Mouse (Mus musculus) kidney, postnatal 10 days (tissue): Measurements from ENCODE around the gene Zfp689.

Experiments
- DNase-seq: peaks from one replicate; pipeline ENCODE4 v3.0.0; 2021; ENCODE audit warnings: mixed read lengths

The Zfp689 gene

DNA sequence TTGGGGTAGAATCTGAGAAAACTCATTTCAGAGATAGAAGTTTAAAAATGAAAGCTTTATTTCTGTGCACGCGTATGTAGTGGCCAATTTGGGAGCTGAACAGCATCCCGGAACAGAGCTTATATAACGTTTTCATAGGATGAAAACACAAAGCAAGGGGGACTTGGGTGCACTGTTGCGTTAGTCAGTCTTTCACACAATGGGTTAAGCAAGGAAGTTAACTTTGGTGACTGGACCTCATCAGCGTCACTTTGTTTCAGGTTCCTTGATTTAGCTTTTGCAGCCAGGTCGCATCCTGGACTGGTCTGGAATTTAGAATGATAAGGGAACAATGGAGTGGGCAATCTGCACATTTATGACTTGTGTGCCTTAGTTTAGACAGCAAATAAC is 55.0 kb downstream of the Zfp689 start:
- DNase-seq: no peak

DNA sequence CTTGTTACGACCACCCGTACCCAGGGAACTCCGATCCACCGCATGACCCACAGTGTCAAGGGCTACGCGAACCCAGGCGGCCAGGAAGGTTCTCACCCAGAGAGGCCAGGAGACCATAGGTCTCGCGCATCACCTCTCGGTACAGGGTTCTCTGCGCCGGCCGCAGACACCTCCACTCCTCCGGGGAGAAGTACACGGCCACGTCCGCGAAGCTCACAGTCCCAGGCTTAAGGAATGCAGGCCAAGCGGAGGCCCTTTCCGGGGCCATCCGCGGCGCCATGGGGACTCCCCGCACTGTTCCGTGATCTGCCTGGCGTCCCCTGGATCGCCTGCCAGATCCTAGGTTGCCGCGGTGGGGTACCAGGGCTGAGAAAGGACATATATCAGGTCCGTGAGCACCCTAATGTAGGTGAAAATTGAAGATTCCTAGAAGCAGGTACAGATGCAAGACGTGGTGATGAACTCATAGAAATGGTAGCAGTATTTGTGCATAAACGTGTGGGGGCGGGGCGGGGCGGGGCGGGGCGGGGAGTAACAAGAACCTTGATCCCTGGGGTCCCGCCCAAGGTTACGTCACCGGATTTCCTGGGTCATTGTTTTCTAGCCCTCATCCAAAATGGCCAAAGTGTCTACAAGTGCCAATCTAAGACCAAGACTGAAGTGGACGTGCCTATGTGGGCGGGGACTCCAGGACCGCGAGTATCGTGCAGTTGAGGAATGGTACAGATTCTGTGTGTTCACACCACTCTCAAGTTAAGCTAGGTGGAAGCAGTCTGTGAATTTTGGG is 55.6 kb downstream of the Zfp689 start, which contains the start of gene E430018J23Rik:
E430018J23Rik (minus strand) TSS at position 473 of the 787 bp plus-strand sequence.
- DNase-seq: peak; percentile 98

DNA sequence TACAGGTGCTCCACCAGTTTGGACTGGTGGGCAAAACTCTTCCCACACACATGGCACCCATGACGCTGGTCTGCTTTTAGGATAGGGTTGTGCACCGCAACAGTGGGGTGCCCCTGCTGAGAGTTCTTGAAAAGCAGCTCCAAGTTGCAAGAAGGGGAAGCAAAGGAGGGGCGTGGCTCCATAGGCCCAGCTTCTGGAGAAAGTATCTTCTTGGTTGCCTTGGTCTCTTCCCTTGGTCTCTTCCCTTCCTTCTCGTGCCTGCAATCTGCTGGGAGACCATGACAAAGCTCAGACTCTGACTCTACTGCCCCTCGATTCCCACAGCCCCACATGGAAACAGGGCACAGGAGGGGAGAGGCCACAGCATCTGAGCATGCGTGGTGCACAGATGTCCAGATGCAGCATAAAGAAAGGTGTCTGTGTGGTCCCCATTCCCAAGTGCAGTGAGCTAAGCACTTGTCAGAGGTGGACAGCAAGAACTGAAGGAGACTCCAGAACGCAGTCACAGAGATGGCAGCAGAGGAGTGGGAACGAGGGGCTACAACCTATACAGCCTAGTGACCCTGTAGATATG is 56.6 kb downstream of the Zfp689 start:
- DNase-seq: no peak
